Mouse (Mus musculus) intestine, embryonic 15.5 days (tissue): ENCODE measurements around the gene Smpdl3b. TPM values are rescaled to one million over a fixed set of nuclear protein-coding genes. Genes with fewer than 3 reads are reported as not detected.
"Not testable (repeated sequence)": the region's sequence is repeated elsewhere in the genome, so short reads cannot be mapped to it uniquely, and the experiment has no call there.

Source experiments
- ATAC-seq: fragments of 200-750 bp; cut with Nextera tagmentation; 2 replicates; pipeline ENCODE4 v1.8.0; 2017; ENCODE audit warnings: moderate TSS enrichment, moderate library complexity
- H3K27ac ChIP-seq: fragments of 300-500 bp; sonication (generic); 2 replicates; pipeline ENCODE4 v1.5.1; 2015; ENCODE audit warnings: mild to moderate bottlenecking, inconsistent platforms
- H3K27me3 ChIP-seq: fragments of 300-500 bp; sonication (generic); replicated peaks from 2 replicates; pipeline ENCODE4 v1.6.1; 2015; ENCODE audit warnings: inconsistent platforms
- H3K36me3 ChIP-seq: fragments of 300-500 bp; sonication (generic); 2 replicates; pipeline ENCODE4 v1.6.1; 2015; ENCODE audit warnings: inconsistent platforms
- H3K4me1 ChIP-seq: fragments of 300-500 bp; sonication (generic); replicated peaks from 2 replicates; pipeline ENCODE4 v1.6.1; 2015; ENCODE audit warnings: inconsistent platforms
- H3K4me2 ChIP-seq: fragments of 300-500 bp; sonication (generic); replicated peaks from 2 replicates; pipeline ENCODE4 v1.6.1; 2015; ENCODE audit warnings: mild to moderate bottlenecking, inconsistent platforms
- H3K4me3 ChIP-seq: fragments of 300-500 bp; sonication (generic); replicated peaks from 2 replicates; pipeline ENCODE4 v1.5.1; 2015; ENCODE audit warnings: inconsistent platforms
- H3K9ac ChIP-seq: fragments of 300-500 bp; sonication (generic); 2 replicates; pipeline ENCODE4 v1.6.1; 2015; ENCODE audit warnings: inconsistent platforms
- H3K9me3 ChIP-seq: fragments of 300-500 bp; sonication (generic); 2 replicates; pipeline ENCODE4 v1.6.1; 2016; ENCODE audit warnings: inconsistent platforms
- WGBS: fragments of 180-500 bp; shearing (Covaris S2); methylation state at CpG from one replicate; pipeline ENCODE4 v1.1.7; 2015; 5-methylcytosine and 5-hydroxymethylcytosine counted together
- polyA plus RNA-seq: library from polyadenylated mRNA; unstranded; fragments of >200 nt; fragmentation: Nextera tagmentation; extraction: Ambion mirVana; gene quantifications from 2 replicates; pipeline ENCODE4 v1.2.1, GENCODE M21; 2015

Gene Smpdl3b
- polyA plus RNA-seq, 1 experiment from 2014 or later = 5.7 TPM

GRCm38 (mm10) chr4:132746911-132747517 is 10.0 kb downstream of the Smpdl3b start:
- Histone ChIP-seq H3K4me2 (0 out of 2 replicates have a peak overlapping the region, but pooled peaks have one; percentile 34), H3K27ac (no peak overlapping the region), H3K27me3 (no peaks in the 10 kb centered on the region), H3K9me3 (no peaks in the 10 kb centered on the region), H3K4me3 (no peak overlapping the region), H3K36me3 (no peaks in the 10 kb centered on the region), H3K9ac (no peak overlapping the region), H3K4me1 (no peaks in the 10 kb centered on the region)
- no peak for ATAC-seq
- WGBS = 93% methylated on average over 9 of the region's 9 CpGs

- H3K27ac ChIP-seq = no peak overlapping the region
- no peaks in the 10 kb centered on the region for H3K4me1 ChIP-seq
- WGBS = 77% methylated on average over 11 of the region's 11 CpGs
- no peak overlapping the region for H3K4me3 ChIP-seq
- no peak overlapping the region for H3K9ac ChIP-seq
- H3K9me3 ChIP-seq = no peaks in the 10 kb centered on the region
- H3K27me3 ChIP-seq = no peaks in the 10 kb centered on the region
- ATAC-seq = no peak
- H3K36me3 ChIP-seq = no peaks in the 10 kb centered on the region
- H3K4me2 ChIP-seq = no peak overlapping the region
These were observed 12.8 kb downstream of the Smpdl3b start for GRCm38 (mm10) chr4:132743992-132744911.

DNA sequence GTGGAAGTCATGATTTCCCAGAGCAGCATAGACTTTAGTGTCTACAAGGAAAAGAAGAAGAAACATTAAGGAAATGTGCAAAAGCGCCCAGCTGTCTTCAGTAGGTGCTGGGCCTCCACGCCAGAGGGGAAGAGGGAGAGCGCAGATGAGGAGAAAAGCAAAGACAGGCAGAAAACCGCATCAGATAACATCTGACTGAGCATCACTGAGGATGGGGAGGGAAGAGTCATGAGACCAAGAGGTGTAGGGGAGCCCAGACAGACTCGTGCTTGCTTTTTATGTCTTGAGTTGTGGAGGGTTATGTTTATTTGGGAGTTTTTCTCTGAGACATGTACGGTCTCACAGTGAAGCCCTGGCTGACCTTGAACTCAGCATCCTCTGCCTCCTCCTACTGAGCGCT is 15.6 kb downstream of the Smpdl3b start:
- H3K27ac ChIP-seq = no peak overlapping the region
- H3K9ac ChIP-seq = no peak overlapping the region
- no peaks in the 10 kb centered on the region for H3K27me3 ChIP-seq
- no peak overlapping the region for H3K4me2 ChIP-seq
- H3K9me3 ChIP-seq = no peaks in the 10 kb centered on the region
- H3K4me3 ChIP-seq = no peak overlapping the region
- no peak for ATAC-seq
- H3K4me1 ChIP-seq = no peaks in the 10 kb centered on the region
- 89% methylated on average over 7 of the region's 7 CpGs for WGBS
- H3K36me3 ChIP-seq = no peaks in the 10 kb centered on the region

DNA sequence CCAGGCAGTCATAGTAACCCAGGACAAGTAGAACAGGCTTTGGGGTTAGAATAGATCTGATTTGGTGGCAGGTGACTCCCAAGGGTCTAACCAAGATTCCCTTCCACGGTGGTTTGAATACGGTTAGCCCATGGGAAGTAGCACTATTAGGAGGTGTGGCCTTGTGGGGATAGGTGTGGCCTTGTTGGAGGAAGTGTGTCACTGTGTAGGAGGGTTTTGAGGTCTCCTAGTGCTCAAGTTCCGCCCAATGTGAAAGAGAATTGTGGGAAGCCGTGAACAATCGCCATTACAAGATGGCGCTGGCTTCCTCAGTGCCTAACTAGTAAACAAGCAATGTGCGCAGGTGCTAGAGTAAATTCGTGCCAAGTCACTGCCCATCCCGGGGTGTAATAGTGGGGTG is 19.9 kb downstream of the Smpdl3b start:
- not testable (repeated sequence) for H3K27me3 ChIP-seq, H3K9me3 ChIP-seq, H3K4me3 ChIP-seq, ATAC-seq, H3K9ac ChIP-seq, H3K27ac ChIP-seq, H3K4me1 ChIP-seq, H3K36me3 ChIP-seq, H3K4me2 ChIP-seq
- WGBS = 92% methylated on average over 9 of the region's 9 CpGs

DNA sequence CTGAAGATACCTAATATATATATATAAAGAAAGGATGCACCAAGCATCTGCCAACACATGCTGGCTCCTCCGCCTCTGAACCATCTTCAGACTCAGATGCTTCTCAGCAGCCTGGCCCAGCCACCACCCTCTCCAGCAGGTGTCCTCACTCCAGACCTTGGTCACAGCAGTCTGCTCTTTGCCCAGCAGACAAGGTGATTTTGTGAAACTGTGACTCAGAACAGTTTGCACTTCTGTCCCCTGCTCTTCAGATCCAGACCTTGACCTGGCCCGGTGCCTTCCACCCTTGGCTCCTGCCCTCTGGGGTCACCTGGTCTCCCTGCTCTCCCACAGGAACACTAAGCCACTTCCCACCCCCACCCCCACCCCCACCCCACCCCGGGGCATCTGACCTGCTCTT is 21.2 kb downstream of the Smpdl3b start:
- H3K4me3 ChIP-seq = no peak overlapping the region
- H3K4me1 ChIP-seq = peaks cover 9% of the 10 kb centered on the region; the same call in 1 of the 2 replicates
- no peaks in the 10 kb centered on the region for H3K36me3 ChIP-seq
- no peak overlapping the region for H3K4me2 ChIP-seq
- 49% methylated on average over 3 of the region's 3 CpGs for WGBS
- H3K27ac ChIP-seq = no peak overlapping the region
- H3K9ac ChIP-seq = no peak overlapping the region
- H3K9me3 ChIP-seq = no peaks in the 10 kb centered on the region
- no peaks in the 10 kb centered on the region for H3K27me3 ChIP-seq
- no peak for ATAC-seq

- H3K36me3 ChIP-seq = no peaks in the 10 kb centered on the region
- peaks cover 9% of the 10 kb centered on the region; the same call in 1 of the 2 replicates for H3K4me1 ChIP-seq
- no peaks in the 10 kb centered on the region for H3K27me3 ChIP-seq
- H3K27ac ChIP-seq = no peak overlapping the region
- no peak for ATAC-seq
- H3K9ac ChIP-seq = no peak overlapping the region
- no peaks in the 10 kb centered on the region for H3K9me3 ChIP-seq
- no peak overlapping the region for H3K4me3 ChIP-seq
- H3K4me2 ChIP-seq = no peak overlapping the region
- WGBS = 79% methylated on average over 2 of the region's 2 CpGs
These were observed 21.7 kb downstream of the Smpdl3b start for GRCm38 (mm10) chr4:132735389-132735788.

DNA sequence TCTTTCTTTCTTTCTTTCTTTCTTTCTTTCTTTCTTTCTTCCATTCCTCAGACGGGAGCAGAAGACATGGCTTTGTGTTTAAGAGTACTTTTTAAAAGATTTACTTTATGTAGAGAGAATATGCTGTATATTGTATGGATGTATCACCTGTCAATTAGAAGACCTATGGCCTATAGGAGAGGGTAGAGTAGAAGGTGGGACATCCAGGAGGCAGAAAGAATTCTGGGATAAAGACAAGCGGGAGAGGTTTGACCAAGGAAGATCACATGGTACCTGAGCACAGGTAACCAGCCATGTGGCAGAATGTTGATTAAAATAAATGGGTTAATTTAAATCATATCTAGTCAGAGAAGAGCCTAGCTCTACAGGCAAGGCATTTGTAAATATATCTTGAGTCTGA is 22.3 kb downstream of the Smpdl3b start:
- H3K9ac ChIP-seq = no peak overlapping the region
- no peak overlapping the region for H3K4me2 ChIP-seq
- H3K4me1 ChIP-seq = peaks cover 9% of the 10 kb centered on the region; the same call in 1 of the 2 replicates
- no peak overlapping the region for H3K4me3 ChIP-seq
- no peaks in the 10 kb centered on the region for H3K36me3 ChIP-seq
- no peaks in the 10 kb centered on the region for H3K27me3 ChIP-seq
- no peaks in the 10 kb centered on the region for H3K9me3 ChIP-seq
- WGBS = 95% methylated on average over 2 of the region's 2 CpGs
- no peak overlapping the region for H3K27ac ChIP-seq
- ATAC-seq = no peak

DNA sequence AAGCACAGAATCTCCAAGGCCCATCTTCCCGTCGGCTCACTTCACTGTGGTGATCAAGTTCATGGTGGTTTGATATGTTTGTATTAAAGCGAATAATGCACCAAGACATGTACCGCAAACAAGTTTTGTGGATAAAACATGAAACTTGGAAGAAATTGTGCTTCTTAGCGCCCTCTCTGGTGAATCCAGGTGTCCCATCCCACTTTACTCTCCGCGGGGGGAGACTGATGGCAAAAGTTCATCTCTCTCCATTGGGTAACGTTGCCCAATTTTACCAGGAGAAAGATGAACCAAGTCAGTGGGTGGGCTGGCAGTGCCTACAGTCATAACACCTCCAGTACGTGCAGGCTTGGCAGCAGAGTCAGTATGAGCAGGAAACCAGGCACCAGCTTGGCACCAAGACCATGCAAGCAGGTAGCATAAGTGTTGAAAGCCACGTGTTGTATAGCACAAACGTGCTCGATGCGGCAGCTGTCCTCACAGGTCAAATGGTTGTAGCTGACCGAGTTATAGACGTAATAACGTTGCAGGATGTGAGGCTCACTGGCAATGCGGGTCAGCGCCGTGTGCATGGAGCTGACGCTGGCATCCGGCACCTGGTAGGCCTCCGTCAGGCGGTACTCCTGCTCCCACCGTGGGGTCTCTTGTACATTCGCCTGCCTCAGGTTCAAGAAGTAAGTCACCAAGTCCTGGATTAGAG is 23.8 kb downstream of the Smpdl3b start:
- no peak overlapping the region for H3K9ac ChIP-seq
- H3K36me3 ChIP-seq = no peaks in the 10 kb centered on the region
- no peak overlapping the region for H3K4me2 ChIP-seq
- no peaks in the 10 kb centered on the region for H3K9me3 ChIP-seq
- H3K27me3 ChIP-seq = no peaks in the 10 kb centered on the region
- no peak for ATAC-seq
- 92% methylated on average over 25 of the region's 25 CpGs for WGBS
- H3K4me3 ChIP-seq = no peak overlapping the region
- peaks cover 9% of the 10 kb centered on the region; the same call in 1 of the 2 replicates for H3K4me1 ChIP-seq
- no peak overlapping the region for H3K27ac ChIP-seq

DNA sequence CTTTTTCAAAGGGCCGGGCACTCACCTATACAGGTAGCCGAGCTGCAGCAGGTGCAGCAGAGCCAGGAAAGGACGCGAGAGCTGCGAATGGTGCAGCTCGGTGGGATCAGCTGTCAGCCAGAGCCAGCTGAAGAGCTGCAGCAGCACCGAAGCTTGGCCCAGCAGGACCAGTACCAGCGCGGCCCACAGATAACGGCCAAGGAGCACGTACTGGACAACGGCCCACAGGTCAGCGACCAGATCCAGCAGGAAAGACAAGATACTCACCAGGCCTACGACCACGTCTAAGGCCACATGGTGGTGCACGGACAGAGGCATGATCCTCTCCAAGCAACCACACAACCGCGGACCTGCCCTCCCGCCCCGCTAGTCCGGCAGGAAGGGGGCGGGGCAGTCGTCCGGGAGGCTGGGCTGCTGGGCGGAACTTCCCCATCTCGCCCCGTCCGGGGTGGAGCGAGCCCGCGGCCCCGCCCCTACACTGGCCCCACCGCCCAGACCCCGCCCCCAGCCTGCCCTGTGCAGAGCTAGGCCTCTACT is 24.8 kb downstream of the Smpdl3b start, which contains the start of gene Xkr8:
Gene Xkr8, minus strand, starts transcription at position 399 of the 537 bp plus-strand sequence.
- Histone ChIP-seq H3K36me3 (no peaks in the 10 kb centered on the region), H3K27me3 (no peaks in the 10 kb centered on the region), H3K4me3 (peak within 1 kb of the TSS; percentile 53), H3K9ac (peak within 1 kb of the TSS; percentile 57), H3K4me1 (peaks cover 9% of the 10 kb centered on the region; the same call in 1 of the 2 replicates), H3K27ac (peak within 1 kb of the TSS; percentile 18; the same call in 1 of the 2 replicates), H3K9me3 (no peaks in the 10 kb centered on the region), H3K4me2 (peak within 1 kb of the TSS; percentile 93)
- WGBS = 1% methylated on average over 34 of the region's 34 CpGs
- ATAC-seq = peak; percentile 99

GRCm38 (mm10) chr4:132731616-132732015 is 25.4 kb downstream of the Smpdl3b start:
- 45% methylated on average over 12 of the region's 12 CpGs for WGBS
- ATAC-seq = no peak
- Histone ChIP-seq H3K36me3 (no peaks in the 10 kb centered on the region), H3K4me1 (peaks cover 9% of the 10 kb centered on the region; the same call in 1 of the 2 replicates), H3K9ac (peak overlapping the region; percentile 57), H3K27me3 (no peaks in the 10 kb centered on the region), H3K4me2 (peak overlapping the region; percentile 93), H3K4me3 (peak overlapping the region; percentile 53), H3K9me3 (no peaks in the 10 kb centered on the region), H3K27ac (no peak overlapping the region)

GRCm38 (mm10) chr4:132728233-132728632 is 28.8 kb downstream of the Smpdl3b start:
- Histone ChIP-seq H3K36me3 (no peaks in the 10 kb centered on the region), H3K27ac (no peak overlapping the region), H3K9me3 (no peaks in the 10 kb centered on the region), H3K9ac (no peak overlapping the region), H3K4me3 (no peak overlapping the region), H3K4me2 (no peak overlapping the region), H3K27me3 (no peaks in the 10 kb centered on the region), H3K4me1 (peaks cover 9% of the 10 kb centered on the region; the same call in 1 of the 2 replicates)
- 85% methylated on average over 8 of the region's 8 CpGs for WGBS
- ATAC-seq = no peak

DNA sequence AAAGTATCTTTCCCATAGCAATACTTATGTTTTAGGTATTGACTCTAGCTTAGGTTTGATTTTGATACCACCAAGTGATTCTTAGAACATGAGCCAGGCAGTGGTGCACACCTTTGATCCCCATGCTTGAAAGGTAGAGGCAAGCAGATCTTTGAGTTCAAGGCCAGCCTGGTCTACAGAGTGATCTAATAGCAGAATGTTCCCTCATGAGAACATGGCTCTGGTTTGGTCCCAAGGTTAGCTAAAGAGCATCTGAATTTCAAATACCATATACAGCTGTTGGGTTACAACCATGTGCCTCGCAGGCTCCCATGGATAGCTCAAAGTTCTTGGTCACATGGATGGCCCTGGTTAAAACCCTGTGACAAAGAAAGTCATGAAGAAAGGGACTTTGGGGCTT is 38.8 kb downstream of the Smpdl3b start:
- H3K36me3 ChIP-seq = peaks cover 23% of the 10 kb centered on the region

More for the DNA sequence above, 38.8 kb downstream of the Smpdl3b start:
- Histone ChIP-seq H3K9me3 (no peaks in the 10 kb centered on the region), H3K4me1 (no peaks in the 10 kb centered on the region), H3K27me3 (no peaks in the 10 kb centered on the region), H3K4me2 (no peak overlapping the region), H3K27ac (no peak overlapping the region), H3K9ac (no peak overlapping the region), H3K4me3 (no peak overlapping the region)
- 98% methylated on average over 1 of the region's 1 CpGs for WGBS
- ATAC-seq = no peak
